Mouse (Mus musculus): ENCODE data around the gene Gch1. TPM values are rescaled to one million over a fixed set of nuclear protein-coding genes. Genes with fewer than 3 reads are reported as not detected.

The Gch1 gene
- polyA plus RNA-seq (2011; ENCODE audit: insufficient read depth, insufficient read length, low read depth, missing spikeins) = 4.1 and 4.6 TPM in 2 replicates

DNA sequence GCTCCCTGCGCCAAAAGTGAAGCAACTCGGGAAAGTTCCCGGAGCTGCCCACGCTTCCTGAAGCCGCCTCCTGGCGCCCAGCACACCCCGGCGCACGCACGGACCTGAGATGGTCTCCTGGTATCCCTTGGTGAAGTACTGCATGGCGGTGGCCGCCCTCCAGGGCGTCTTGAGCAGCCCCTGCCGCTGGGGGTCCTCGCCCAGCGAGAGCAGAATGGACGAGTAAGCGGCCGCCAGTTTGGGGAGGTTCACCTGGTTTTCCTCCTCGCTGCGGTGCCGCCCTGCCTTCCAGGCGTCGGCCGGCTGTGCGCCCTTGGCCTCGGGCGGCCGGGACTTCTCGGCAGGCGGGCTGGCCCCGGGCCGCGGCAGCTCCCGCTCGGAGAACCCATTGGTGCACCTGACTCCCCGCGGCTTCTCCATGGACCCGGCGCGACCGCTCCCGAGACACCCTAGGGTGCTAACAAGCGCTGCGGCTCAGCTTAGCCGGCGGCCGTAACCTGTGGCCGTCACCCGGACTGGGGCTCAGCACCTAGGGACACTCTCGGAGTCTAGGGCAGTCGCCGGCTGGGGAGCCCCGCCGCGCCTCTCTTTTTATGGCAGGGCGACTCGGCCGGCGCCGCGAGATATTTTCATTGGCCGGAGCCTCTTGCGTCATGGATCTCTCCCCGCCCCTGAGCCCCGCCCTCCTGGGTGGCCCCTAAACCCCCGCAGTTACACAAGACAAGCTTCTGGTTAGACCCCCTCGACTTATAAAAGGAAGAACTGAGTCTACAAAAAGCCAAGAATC, at the start of gene Gch1:
Gch1 (minus strand) TSS at position 566 of the 787 bp plus-strand sequence.
- H3K27me3 ChIP-seq (ENCODE audit: control insufficient read depth, insufficient read depth, low read length, poor library complexity, severe bottlenecking) = no peaks in the 10 kb centered on the region
- H3K36me3 ChIP-seq (ENCODE audit: control insufficient read depth, insufficient read depth, low read length, poor library complexity, severe bottlenecking) = no peaks in the 10 kb centered on the region
- no peaks in the 10 kb centered on the region for H3K4me1 ChIP-seq (ENCODE audit: control insufficient read depth, insufficient read depth, low read length)
- H3K9me3 ChIP-seq (replicated peaks; ENCODE audit: control insufficient read depth, insufficient read depth, low read length, poor library complexity, severe bottlenecking) = no peaks in the 10 kb centered on the region
- peak within 1 kb of the TSS; percentile 66 for H3K9ac ChIP-seq (ENCODE audit: low read depth, poor library complexity, severe bottlenecking)
- peak; percentile 35 for TF ChIP-seq POLR2A (IDR thresholded peaks at IDR 0.05; ENCODE audit: insufficient read depth, low read length)
- TF ChIP-seq EP300 (IDR thresholded peaks at IDR 0.05; ENCODE audit: insufficient read depth, low read depth, low read length) = no peak
- peak; percentile 2 for TF ChIP-seq CTCF (IDR thresholded peaks at IDR 0.05; ENCODE audit: low read depth, low read length)
- H3K27ac ChIP-seq (ENCODE audit: insufficient read depth, low read length) = no peak within 1 kb of the TSS
- H3K4me3 ChIP-seq (ENCODE audit: low read depth, low read length) = peak within 1 kb of the TSS; percentile 86

- Histone ChIP-seq H3K27ac (ENCODE audit: insufficient read depth, low read length) (no peak overlapping the region), H3K4me1 (ENCODE audit: control insufficient read depth, insufficient read depth, low read length) (no peaks in the 10 kb centered on the region), H3K36me3 (ENCODE audit: control insufficient read depth, insufficient read depth, low read length, poor library complexity, severe bottlenecking) (peaks cover 3% of the 10 kb centered on the region), H3K9me3 (replicated peaks; ENCODE audit: control insufficient read depth, insufficient read depth, low read length, poor library complexity, severe bottlenecking) (peaks cover 5% of the 10 kb centered on the region; the same call in 1 of the 2 replicates), H3K9ac (ENCODE audit: low read depth, poor library complexity, severe bottlenecking) (no peak overlapping the region), H3K27me3 (ENCODE audit: control insufficient read depth, insufficient read depth, low read length, poor library complexity, severe bottlenecking) (no peaks in the 10 kb centered on the region), H3K4me3 (ENCODE audit: low read depth, low read length) (no peak overlapping the region)
- TF ChIP-seq CTCF (IDR thresholded peaks at IDR 0.05; ENCODE audit: low read depth, low read length) = no peak
- no peak for TF ChIP-seq EP300 (IDR thresholded peaks at IDR 0.05; ENCODE audit: insufficient read depth, low read depth, low read length)
- no peak for TF ChIP-seq POLR2A (IDR thresholded peaks at IDR 0.05; ENCODE audit: insufficient read depth, low read length)
These were observed 48.1 kb upstream of the Gch1 start for GRCm38 (mm10) chr14:47237286-47237685.

GRCm38 (mm10) chr14:47236491-47236890, 47.3 kb upstream of the Gch1 start:
- H3K27me3 ChIP-seq (ENCODE audit: control insufficient read depth, insufficient read depth, low read length, poor library complexity, severe bottlenecking) = no peaks in the 10 kb centered on the region
- H3K36me3 ChIP-seq (ENCODE audit: control insufficient read depth, insufficient read depth, low read length, poor library complexity, severe bottlenecking) = peaks cover 2% of the 10 kb centered on the region; the same call in 1 of the 2 replicates
- no peak overlapping the region for H3K9ac ChIP-seq (ENCODE audit: low read depth, poor library complexity, severe bottlenecking)
- no peaks in the 10 kb centered on the region for H3K4me1 ChIP-seq (ENCODE audit: control insufficient read depth, insufficient read depth, low read length)
- H3K4me3 ChIP-seq (ENCODE audit: low read depth, low read length) = no peak overlapping the region
- TF ChIP-seq POLR2A (IDR thresholded peaks at IDR 0.05; ENCODE audit: insufficient read depth, low read length) (no peak), EP300 (IDR thresholded peaks at IDR 0.05; ENCODE audit: insufficient read depth, low read depth, low read length) (no peak), CTCF (IDR thresholded peaks at IDR 0.05; ENCODE audit: low read depth, low read length) (no peak)
- no peak overlapping the region for H3K27ac ChIP-seq (ENCODE audit: insufficient read depth, low read length)
- H3K9me3 ChIP-seq (replicated peaks; ENCODE audit: control insufficient read depth, insufficient read depth, low read length, poor library complexity, severe bottlenecking) = peaks cover 5% of the 10 kb centered on the region; the same call in 1 of the 2 replicates

DNA sequence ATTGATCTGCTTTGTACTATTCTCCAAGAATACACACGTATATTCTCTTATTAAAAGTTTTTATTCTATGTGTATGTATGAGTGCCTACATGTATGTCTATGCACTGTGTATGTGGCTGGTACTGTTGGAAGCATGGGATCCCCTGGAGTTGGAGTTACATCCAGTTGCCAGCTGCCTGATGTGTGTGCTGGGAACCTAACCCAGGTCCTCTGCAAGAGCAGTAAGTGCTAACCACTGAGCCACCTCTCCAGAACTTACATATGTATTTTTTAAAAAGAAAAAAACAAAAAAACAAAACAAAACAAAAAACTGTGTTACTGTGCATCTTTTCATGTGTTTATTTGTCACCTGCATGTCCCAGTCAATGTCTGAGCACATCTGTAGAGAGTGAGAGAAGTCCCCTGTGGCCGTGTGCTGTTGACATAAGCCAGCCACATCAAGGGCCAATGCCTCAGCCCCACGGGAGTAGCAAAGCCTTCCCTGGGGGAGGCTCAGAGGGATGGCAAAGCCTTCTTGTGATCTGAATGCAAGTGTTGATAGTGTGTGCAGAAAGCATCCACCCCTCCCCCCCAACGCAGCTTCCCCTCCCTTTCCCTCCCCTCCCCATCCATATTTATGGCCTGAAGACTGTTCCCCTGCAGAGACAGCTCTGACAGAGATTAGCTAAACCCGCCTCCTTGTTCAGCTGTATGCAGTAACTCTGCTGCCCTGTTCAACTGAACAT, 45.5 kb upstream of the Gch1 start:
- no peak for TF ChIP-seq EP300 (IDR thresholded peaks at IDR 0.05; ENCODE audit: insufficient read depth, low read depth, low read length)
- no peak for TF ChIP-seq POLR2A (IDR thresholded peaks at IDR 0.05; ENCODE audit: insufficient read depth, low read length)
- no peak for TF ChIP-seq CTCF (IDR thresholded peaks at IDR 0.05; ENCODE audit: low read depth, low read length)
- H3K27ac ChIP-seq (ENCODE audit: insufficient read depth, low read length) = no peak overlapping the region
- H3K9me3 ChIP-seq (replicated peaks; ENCODE audit: control insufficient read depth, insufficient read depth, low read length, poor library complexity, severe bottlenecking) = peaks cover 5% of the 10 kb centered on the region; the same call in 1 of the 2 replicates
- no peaks in the 10 kb centered on the region for H3K4me1 ChIP-seq (ENCODE audit: control insufficient read depth, insufficient read depth, low read length)
- H3K4me3 ChIP-seq (ENCODE audit: low read depth, low read length) = no peak overlapping the region
- no peaks in the 10 kb centered on the region for H3K27me3 ChIP-seq (ENCODE audit: control insufficient read depth, insufficient read depth, low read length, poor library complexity, severe bottlenecking)
- H3K9ac ChIP-seq (ENCODE audit: low read depth, poor library complexity, severe bottlenecking) = no peak overlapping the region
- no peaks in the 10 kb centered on the region for H3K36me3 ChIP-seq (ENCODE audit: control insufficient read depth, insufficient read depth, low read length, poor library complexity, severe bottlenecking)

DNA sequence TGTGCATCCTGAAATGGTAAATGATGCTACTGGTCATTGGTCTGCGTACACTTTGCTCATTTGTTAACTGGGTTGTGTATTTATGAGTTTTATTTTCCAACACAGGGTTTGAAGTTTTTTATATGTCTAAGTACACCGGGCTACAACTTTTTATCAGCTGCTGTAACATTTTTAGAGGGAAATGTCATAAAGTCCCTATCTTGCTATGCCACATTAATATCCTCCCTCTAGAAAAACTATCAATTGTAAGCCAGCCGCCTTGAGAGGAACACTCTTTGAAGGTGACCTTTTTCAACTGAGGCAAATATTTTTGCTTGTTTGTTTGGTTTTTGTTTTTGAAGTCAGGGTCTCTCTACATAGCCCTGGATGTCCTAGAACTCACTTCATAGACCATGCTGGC, 44.8 kb upstream of the Gch1 start:
- H3K9me3 ChIP-seq (replicated peaks; ENCODE audit: control insufficient read depth, insufficient read depth, low read length, poor library complexity, severe bottlenecking) = peaks cover 5% of the 10 kb centered on the region; the same call in 1 of the 2 replicates
- no peak for TF ChIP-seq EP300 (IDR thresholded peaks at IDR 0.05; ENCODE audit: insufficient read depth, low read depth, low read length)
- TF ChIP-seq CTCF (IDR thresholded peaks at IDR 0.05; ENCODE audit: low read depth, low read length) = no peak
- no peak for TF ChIP-seq POLR2A (IDR thresholded peaks at IDR 0.05; ENCODE audit: insufficient read depth, low read length)
- no peaks in the 10 kb centered on the region for H3K27me3 ChIP-seq (ENCODE audit: control insufficient read depth, insufficient read depth, low read length, poor library complexity, severe bottlenecking)

More for the DNA sequence above, 44.8 kb upstream of the Gch1 start:
- Histone ChIP-seq H3K9ac (ENCODE audit: low read depth, poor library complexity, severe bottlenecking) (no peak overlapping the region), H3K36me3 (ENCODE audit: control insufficient read depth, insufficient read depth, low read length, poor library complexity, severe bottlenecking) (no peaks in the 10 kb centered on the region), H3K4me1 (ENCODE audit: control insufficient read depth, insufficient read depth, low read length) (no peaks in the 10 kb centered on the region), H3K27ac (ENCODE audit: insufficient read depth, low read length) (no peak overlapping the region), H3K4me3 (ENCODE audit: low read depth, low read length) (no peak overlapping the region)

Measured in ES-Bruce4 (cell line).